Mouse (Mus musculus): Measurements from ENCODE around the gene Grip2. TPM values are rescaled to one million over a fixed set of nuclear protein-coding genes. Genes with fewer than 3 reads are reported as not detected.

Gene Grip2
- polyA plus RNA-seq, 1 experiment: 0.33 TPM

DNA sequence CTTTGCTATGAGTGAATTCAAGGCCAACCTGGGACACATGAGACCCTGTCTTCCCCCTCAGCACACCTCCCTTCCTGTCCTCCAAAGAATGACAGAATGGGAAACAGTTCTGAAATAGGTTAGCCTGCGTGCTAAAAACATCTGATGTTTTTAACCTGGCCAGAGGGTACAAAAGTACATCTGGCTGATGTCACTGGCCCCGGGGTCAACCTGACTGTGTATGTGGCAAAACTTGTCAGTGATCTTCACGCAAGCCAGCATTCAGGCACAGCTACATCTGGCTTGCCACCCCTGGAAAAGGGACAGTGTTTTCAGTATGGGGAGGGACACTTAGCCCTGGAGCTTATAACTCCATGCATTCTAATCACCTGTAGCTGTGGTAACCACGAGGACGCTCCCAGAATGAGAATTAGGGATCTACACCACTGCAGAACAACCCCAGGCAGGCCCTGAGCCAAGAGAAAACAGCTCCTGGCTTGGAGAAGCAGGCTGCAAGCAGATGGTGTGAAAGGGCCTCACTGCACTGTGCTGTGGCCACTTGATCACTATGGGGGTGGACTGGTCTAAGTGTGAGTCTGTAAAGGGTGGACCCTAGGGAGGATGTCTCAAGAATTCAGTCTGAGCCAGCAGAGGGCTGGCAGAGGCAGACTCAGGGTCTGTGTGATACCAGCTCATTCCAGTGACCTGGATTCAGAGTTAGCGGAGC lies 107.9 kb downstream of the Grip2 start:
- peaks cover 3% of the 10 kb centered on the region; the same call in 1 of the 2 replicates for H3K4me1 ChIP-seq (ENCODE audit: control insufficient read depth, insufficient read depth, low read length)
- no peaks in the 10 kb centered on the region for H3K36me3 ChIP-seq (ENCODE audit: control insufficient read depth, insufficient read depth, low read length)
- no peaks in the 10 kb centered on the region for H3K27me3 ChIP-seq (ENCODE audit: control insufficient read depth, insufficient read depth, low read length)
- H3K27ac ChIP-seq (ENCODE audit: control insufficient read depth, insufficient read depth, low read depth, low read length): no peak overlapping the region
- TF ChIP-seq POLR2A (IDR thresholded peaks at IDR 0.05; ENCODE audit: control insufficient read depth, low read depth, low read length): no peak
- no peak overlapping the region for H3K4me3 ChIP-seq (ENCODE audit: control insufficient read depth, low read depth, low read length)

DNA sequence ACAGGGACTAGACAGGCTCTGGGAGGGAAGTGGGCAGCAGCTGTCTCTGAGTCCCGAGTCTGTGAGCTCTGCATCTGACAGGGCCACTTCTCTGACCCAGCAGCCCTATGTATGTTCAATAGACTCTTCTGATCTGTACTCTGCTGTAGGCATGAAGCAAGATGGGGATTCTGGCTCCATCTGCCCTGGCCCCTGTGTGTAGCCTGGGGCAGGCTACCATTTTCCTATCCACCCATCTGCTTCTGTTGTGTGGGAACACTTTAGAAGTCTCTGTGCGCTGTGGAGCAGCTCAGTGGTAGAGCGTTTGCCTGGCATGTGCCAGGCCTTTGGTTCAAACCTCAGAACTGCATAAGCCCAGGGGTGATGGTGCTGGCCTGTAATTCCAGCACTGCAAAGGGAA lies 108.4 kb downstream of the Grip2 start:
- H3K4me1 ChIP-seq (ENCODE audit: control insufficient read depth, insufficient read depth, low read length): peaks cover 3% of the 10 kb centered on the region; the same call in 1 of the 2 replicates
- no peak overlapping the region for H3K27ac ChIP-seq (ENCODE audit: control insufficient read depth, insufficient read depth, low read depth, low read length)
- no peak overlapping the region for H3K4me3 ChIP-seq (ENCODE audit: control insufficient read depth, low read depth, low read length)
- no peaks in the 10 kb centered on the region for H3K27me3 ChIP-seq (ENCODE audit: control insufficient read depth, insufficient read depth, low read length)
- TF ChIP-seq CTCF (IDR thresholded peaks at IDR 0.05; ENCODE audit: control insufficient read depth, insufficient read depth, insufficient replicate concordance, low read depth, low read length) (no peak), POLR2A (IDR thresholded peaks at IDR 0.05; ENCODE audit: control insufficient read depth, low read depth, low read length) (no peak)
- H3K36me3 ChIP-seq (ENCODE audit: control insufficient read depth, insufficient read depth, low read length): no peaks in the 10 kb centered on the region

DNA sequence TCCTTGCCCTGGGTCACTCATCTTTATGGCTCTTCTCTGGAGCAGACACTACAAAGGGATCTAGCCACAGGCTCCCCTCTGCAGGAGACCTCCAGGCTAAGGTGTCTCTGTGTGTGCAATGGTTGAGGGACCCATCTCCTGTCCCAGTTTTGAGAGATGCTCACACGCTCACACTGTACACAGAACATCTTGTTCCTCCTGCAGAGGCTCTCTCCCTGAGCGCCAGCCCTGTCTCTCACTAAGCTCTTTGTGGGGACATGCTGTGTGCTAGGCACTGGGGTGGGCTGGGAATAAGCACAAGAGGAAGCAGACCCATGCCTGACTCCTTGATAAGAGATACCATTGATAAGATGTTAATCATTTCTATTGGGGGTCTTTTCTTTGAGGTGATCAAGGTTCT lies 109.0 kb downstream of the Grip2 start:
- no peaks in the 10 kb centered on the region for H3K27me3 ChIP-seq (ENCODE audit: control insufficient read depth, insufficient read depth, low read length)
- H3K4me1 ChIP-seq (ENCODE audit: control insufficient read depth, insufficient read depth, low read length): peaks cover 3% of the 10 kb centered on the region; the same call in 1 of the 2 replicates
- TF ChIP-seq CTCF (IDR thresholded peaks at IDR 0.05; ENCODE audit: control insufficient read depth, insufficient read depth, insufficient replicate concordance, low read depth, low read length) (no peak), POLR2A (IDR thresholded peaks at IDR 0.05; ENCODE audit: control insufficient read depth, low read depth, low read length) (no peak)
- H3K36me3 ChIP-seq (ENCODE audit: control insufficient read depth, insufficient read depth, low read length): no peaks in the 10 kb centered on the region
- H3K27ac ChIP-seq (ENCODE audit: control insufficient read depth, insufficient read depth, low read depth, low read length): no peak overlapping the region
- H3K4me3 ChIP-seq (ENCODE audit: control insufficient read depth, low read depth, low read length): no peak overlapping the region

GRCm38 (mm10) chr6:91715988-91716810 lies 110.9 kb downstream of the Grip2 start:
- Histone ChIP-seq H3K27ac (ENCODE audit: control insufficient read depth, insufficient read depth, low read depth, low read length) (no peak overlapping the region), H3K27me3 (ENCODE audit: control insufficient read depth, insufficient read depth, low read length) (no peaks in the 10 kb centered on the region), H3K36me3 (ENCODE audit: control insufficient read depth, insufficient read depth, low read length) (no peaks in the 10 kb centered on the region), H3K4me3 (ENCODE audit: control insufficient read depth, low read depth, low read length) (no peak overlapping the region), H3K4me1 (ENCODE audit: control insufficient read depth, insufficient read depth, low read length) (peaks cover 3% of the 10 kb centered on the region; the same call in 1 of the 2 replicates)
- no peak for TF ChIP-seq CTCF (IDR thresholded peaks at IDR 0.05; ENCODE audit: control insufficient read depth, insufficient read depth, insufficient replicate concordance, low read depth, low read length)
- TF ChIP-seq POLR2A (IDR thresholded peaks at IDR 0.05; ENCODE audit: control insufficient read depth, low read depth, low read length): no peak

DNA sequence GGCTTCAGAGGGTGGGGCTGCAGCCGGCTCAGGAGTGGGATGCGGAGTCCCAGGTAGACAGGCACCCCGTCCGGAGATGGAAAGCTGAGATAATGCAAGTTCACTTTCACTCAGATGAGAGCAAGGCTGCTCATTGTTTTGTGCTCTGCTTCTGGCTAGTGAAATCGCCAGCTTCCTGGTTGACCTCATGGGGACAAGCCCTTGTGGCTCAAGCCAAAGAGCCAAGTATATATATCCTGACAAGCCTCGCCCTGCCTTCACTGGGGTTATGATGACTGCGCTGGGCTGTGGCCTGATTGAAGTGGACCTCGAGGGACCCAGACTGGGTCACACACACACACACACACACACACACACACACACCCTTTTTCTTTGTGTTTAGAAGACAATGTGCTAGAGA lies 112.0 kb downstream of the Grip2 start:
- H3K4me1 ChIP-seq (ENCODE audit: control insufficient read depth, insufficient read depth, low read length): peaks cover 3% of the 10 kb centered on the region; the same call in 1 of the 2 replicates
- no peaks in the 10 kb centered on the region for H3K27me3 ChIP-seq (ENCODE audit: control insufficient read depth, insufficient read depth, low read length)
- no peaks in the 10 kb centered on the region for H3K36me3 ChIP-seq (ENCODE audit: control insufficient read depth, insufficient read depth, low read length)
- H3K27ac ChIP-seq (ENCODE audit: control insufficient read depth, insufficient read depth, low read depth, low read length): no peak overlapping the region
- TF ChIP-seq CTCF (IDR thresholded peaks at IDR 0.05; ENCODE audit: control insufficient read depth, insufficient read depth, insufficient replicate concordance, low read depth, low read length) (no peak), POLR2A (IDR thresholded peaks at IDR 0.05; ENCODE audit: control insufficient read depth, low read depth, low read length) (no peak)
- H3K4me3 ChIP-seq (ENCODE audit: control insufficient read depth, low read depth, low read length): no peak overlapping the region

DNA sequence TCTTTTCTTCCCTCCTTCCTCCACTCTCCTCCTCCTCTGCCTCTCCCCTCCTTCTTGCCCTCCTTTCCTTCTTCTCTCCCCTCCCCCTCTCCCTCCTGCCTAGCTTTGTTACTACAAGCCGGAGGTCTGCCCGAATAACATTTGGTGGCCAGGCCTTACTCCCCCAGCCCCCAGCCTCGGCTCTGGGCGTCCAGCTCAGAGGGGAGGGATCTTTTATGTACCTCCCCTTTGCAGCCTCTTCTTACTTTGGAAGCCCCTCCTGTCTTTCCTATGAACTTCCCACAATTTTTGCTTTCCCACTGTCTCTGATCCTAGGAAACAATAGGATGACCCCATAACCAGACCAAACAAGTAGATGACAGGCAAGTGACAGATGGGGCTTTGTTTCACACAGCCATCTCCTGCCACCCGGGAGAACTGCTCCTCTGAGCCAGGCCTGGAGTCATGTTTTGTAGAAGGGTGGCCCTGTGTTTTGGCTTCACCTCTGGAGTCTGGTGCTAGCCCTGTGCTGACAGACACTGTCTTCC lies 113.6 kb downstream of the Grip2 start:
- TF ChIP-seq CTCF (IDR thresholded peaks at IDR 0.05; ENCODE audit: control insufficient read depth, insufficient read depth, insufficient replicate concordance, low read depth, low read length): no peak
- no peak for TF ChIP-seq POLR2A (IDR thresholded peaks at IDR 0.05; ENCODE audit: control insufficient read depth, low read depth, low read length)
- H3K36me3 ChIP-seq (ENCODE audit: control insufficient read depth, insufficient read depth, low read length): no peaks in the 10 kb centered on the region
- H3K27me3 ChIP-seq (ENCODE audit: control insufficient read depth, insufficient read depth, low read length): no peaks in the 10 kb centered on the region
- no peaks in the 10 kb centered on the region for H3K4me1 ChIP-seq (ENCODE audit: control insufficient read depth, insufficient read depth, low read length)
- no peak overlapping the region for H3K4me3 ChIP-seq (ENCODE audit: control insufficient read depth, low read depth, low read length)
- no peak overlapping the region for H3K27ac ChIP-seq (ENCODE audit: control insufficient read depth, insufficient read depth, low read depth, low read length)

DNA sequence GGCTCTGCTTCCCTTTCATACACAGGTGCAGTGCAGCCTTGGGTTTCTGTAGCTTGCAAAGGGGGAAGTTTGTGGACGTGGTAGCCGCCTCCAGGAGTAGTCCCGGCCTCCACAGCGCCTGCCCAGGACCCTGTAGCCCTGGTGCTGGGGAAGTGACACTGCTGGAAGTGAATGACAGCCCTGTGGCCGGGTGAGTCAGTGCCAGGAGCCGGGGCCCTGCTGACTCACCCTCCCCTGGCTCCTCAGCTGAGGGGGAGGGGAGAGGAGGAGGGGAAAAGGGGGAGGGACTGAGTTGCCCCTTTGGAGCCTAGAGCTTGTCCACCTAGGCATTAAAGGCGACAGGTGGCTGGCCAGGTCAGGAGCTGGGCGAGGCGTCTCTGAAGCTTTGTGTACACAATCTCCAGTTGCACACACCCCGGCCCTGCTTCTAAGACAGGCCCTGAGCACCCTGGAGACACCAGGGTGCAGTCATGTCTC lies 114.2 kb downstream of the Grip2 start:
- Histone ChIP-seq H3K4me1 (ENCODE audit: control insufficient read depth, insufficient read depth, low read length) (no peaks in the 10 kb centered on the region), H3K27me3 (ENCODE audit: control insufficient read depth, insufficient read depth, low read length) (no peaks in the 10 kb centered on the region), H3K27ac (ENCODE audit: control insufficient read depth, insufficient read depth, low read depth, low read length) (no peak overlapping the region), H3K36me3 (ENCODE audit: control insufficient read depth, insufficient read depth, low read length) (no peaks in the 10 kb centered on the region), H3K4me3 (ENCODE audit: control insufficient read depth, low read depth, low read length) (no peak overlapping the region)
- TF ChIP-seq POLR2A (IDR thresholded peaks at IDR 0.05; ENCODE audit: control insufficient read depth, low read depth, low read length): no peak
